ENCODE assay signal across 13 mouse cellular contexts in genomic region chr16:31023803-31024202, GRCm38 (mm10).
"Had no signal": no experiment of that assay in that cellular context is flagged by ENCODE, and none has a peak within 500 bp of the region (broad histone marks: within the 10 kb centered on the region; RNA-seq: fewer than 3 reads in every experiment).

No protein-coding gene starts in this region.

- H3K4me2 ChIP-seq: liver, embryonic 11.5 days; liver, embryonic 15.5 days; neural tube, embryonic 12.5 days had no signal

- H3K9me3 ChIP-seq: limb, embryonic 10.5 days; liver, embryonic 15.5 days; neural tube, embryonic 12.5 days had no signal

- DNase-seq: kidney, adult 8-10 months; kidney, postnatal 25 days; lung, adult 2 months; lung, postnatal 10 days; lung, postnatal 4 days; thymus, postnatal 4 days had no signal

- H3K27me3 ChIP-seq: liver, embryonic 15.5 days; megakaryocyte, embryonic 14.5 days; neural tube, embryonic 12.5 days had no signal

- H3K27ac ChIP-seq: left cerebral cortex, adult 2 months; limb, embryonic 10.5 days; liver, embryonic 15.5 days; neural tube, embryonic 12.5 days; stomach, postnatal 0 days had no signal

- H3K36me3 ChIP-seq: limb, embryonic 10.5 days; liver, embryonic 15.5 days; neural tube, embryonic 12.5 days had no signal

- H3K9ac ChIP-seq: liver, embryonic 15.5 days; neural tube, embryonic 12.5 days had no signal

- H3K4me3 ChIP-seq: left cerebral cortex, adult 2 months; limb, embryonic 10.5 days; liver, embryonic 15.5 days; megakaryocyte, embryonic 14.5 days; neural tube, embryonic 12.5 days had no signal
